Mouse (Mus musculus): ENCODE results near the gene Tmem235. TPM values are rescaled to one million over a fixed set of nuclear protein-coding genes. Genes with fewer than 3 reads are reported as not detected.

Gene Tmem235
- total and polyA plus RNA-seq, 3 experiments: not detected

DNA sequence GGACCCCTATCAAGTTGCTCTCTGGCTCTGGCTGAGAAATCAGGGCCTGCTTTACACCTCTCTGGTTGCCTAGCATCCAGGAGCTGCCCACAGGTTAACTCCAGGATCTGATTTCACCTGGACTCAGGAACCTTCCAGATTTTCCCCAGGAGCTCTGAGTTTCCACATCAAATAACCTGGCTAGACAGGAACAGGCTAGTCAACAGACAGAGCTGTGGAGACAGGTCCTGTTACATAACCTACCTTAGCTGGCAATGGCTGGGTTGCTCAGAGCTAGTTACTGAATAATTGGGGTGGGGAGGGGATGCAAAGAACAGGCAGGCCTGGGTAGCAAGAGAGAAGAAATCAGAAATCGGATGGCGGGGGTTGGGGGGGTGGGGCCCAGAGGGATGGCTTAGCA, 15.6 kb upstream of the Tmem235 start:
- H3K4me1 ChIP-seq (ENCODE audit: control insufficient read depth in 1 of 2, insufficient read depth in 2 of 2): peaks cover 13 to 30% of the 10 kb centered on the region in 2 experiments
- H3K9ac ChIP-seq (ENCODE audit: insufficient read depth, low read depth): no peak overlapping the region
- dilution Hi-C loops (cut with MboI; ENCODE audit: extremely low pct_ligation_motif_present, extremely low pct_unique_long_range_greater_than_20kb, low sequenced_read_pairs): no loop called here
- TF ChIP-seq RAD21 (IDR thresholded peaks at IDR 0.05; ENCODE audit: low read depth, low read length) (no peak), ZC3H11A (IDR thresholded peaks at IDR 0.05; ENCODE audit: low read depth, low read length) (no peak), POLR2A (IDR thresholded peaks at IDR 0.05; ENCODE audit: low read depth, low read length) (no peak), CHD2 (IDR thresholded peaks at IDR 0.05; ENCODE audit: low read length) (no peak), ZMIZ1 (IDR thresholded peaks at IDR 0.05; ENCODE audit: low read depth, low read length) (no peak), TBP (conservative IDR thresholded peaks at IDR 0.05; ENCODE audit: low read depth, low read length) (no peak), EP300 (IDR thresholded peaks at IDR 0.05; ENCODE audit: low read length) (no peak), NELFE (IDR thresholded peaks at IDR 0.05; ENCODE audit: low read depth, low read length) (no peak), USF1 (IDR thresholded peaks at IDR 0.05; ENCODE audit: low read depth, low read length) (no peak), MXI1 (IDR thresholded peaks at IDR 0.05; ENCODE audit: low read depth, low read length) (no peak), JUND (conservative IDR thresholded peaks at IDR 0.05; ENCODE audit: low read depth, low read length) (no peak), TCF12 (IDR thresholded peaks at IDR 0.05; ENCODE audit: low read depth, low read length) (no peak), SIN3A (IDR thresholded peaks at IDR 0.05; ENCODE audit: low read length) (no peak), KAT2A (IDR thresholded peaks at IDR 0.05; ENCODE audit: insufficient replicate concordance, low read length) (no peak), NRF1 (IDR thresholded peaks at IDR 0.05; ENCODE audit: low read depth, low read length) (no peak), ZKSCAN1 (IDR thresholded peaks at IDR 0.05; ENCODE audit: borderline replicate concordance, low read depth, low read length) (no peak), JUN (IDR thresholded peaks at IDR 0.05; ENCODE audit: insufficient read depth, low read depth, low read length) (no peak), ETS1 (conservative IDR thresholded peaks at IDR 0.05; ENCODE audit: low read depth, low read length) (no peak), GABPA (IDR thresholded peaks at IDR 0.05; ENCODE audit: insufficient replicate concordance, low read depth, low read length) (no peak), ZNF384 (IDR thresholded peaks at IDR 0.05; ENCODE audit: low read depth, low read length) (no peak)
- DNase-seq (ENCODE audit: extremely low read depth): no peak
- H3K27me3 ChIP-seq (replicated peaks): no peaks in the 10 kb centered on the region
- peaks cover 8% of the 10 kb centered on the region for H3K79me2 ChIP-seq (replicated peaks; ENCODE audit: control insufficient read depth, extremely low read depth, insufficient read depth, poor library complexity, severe bottlenecking)
- H3K4me3 ChIP-seq (replicated peaks in 1 of 3; ENCODE audit: low read depth in 2 of 3, low read length in 2 of 3, poor library complexity in 1 of 3): no peak overlapping the region
- H3K36me3 ChIP-seq (replicated peaks in 1 of 2; ENCODE audit: control insufficient read depth in 1 of 2, insufficient read depth in 1 of 2, low read length in 1 of 2): no peaks in the 10 kb centered on the region
- in situ Hi-C loops (cut with MboI; ENCODE audit: low pct_ligation_motif_present, low pct_unique_long_range_greater_than_20kb, low sequenced_read_pairs): no loop called here
- no peak overlapping the region for H3K27ac ChIP-seq (ENCODE audit: insufficient read depth, low read depth)
- no peaks in the 10 kb centered on the region for H3K9me3 ChIP-seq (replicated peaks; ENCODE audit: low read length)
- no peak overlapping the region for H3K4me2 ChIP-seq (ENCODE audit: insufficient read depth, low read depth, poor library complexity, severe bottlenecking)

GRCm38 (mm10) chr11:117845651-117846050, 14.9 kb upstream of the Tmem235 start:
- no peak for DNase-seq (ENCODE audit: extremely low read depth)
- dilution Hi-C loops (cut with MboI; ENCODE audit: extremely low pct_ligation_motif_present, extremely low pct_unique_long_range_greater_than_20kb, low sequenced_read_pairs) (no loop called here), in situ Hi-C loops (cut with MboI; ENCODE audit: low pct_ligation_motif_present, low pct_unique_long_range_greater_than_20kb, low sequenced_read_pairs) (no loop called here)
- Histone ChIP-seq H3K4me1 (ENCODE audit: control insufficient read depth in 1 of 2, insufficient read depth in 2 of 2) (peaks cover 17 to 36% of the 10 kb centered on the region in 2 experiments), H3K9me3 (replicated peaks; ENCODE audit: low read length) (no peaks in the 10 kb centered on the region), H3K27me3 (replicated peaks) (no peaks in the 10 kb centered on the region), H3K4me2 (ENCODE audit: insufficient read depth, low read depth, poor library complexity, severe bottlenecking) (no peak overlapping the region), H3K9ac (ENCODE audit: insufficient read depth, low read depth) (no peak overlapping the region), H3K79me2 (replicated peaks; ENCODE audit: control insufficient read depth, extremely low read depth, insufficient read depth, poor library complexity, severe bottlenecking) (peaks cover 15% of the 10 kb centered on the region), H3K4me3 (replicated peaks in 1 of 3; ENCODE audit: low read depth in 2 of 3, low read length in 2 of 3, poor library complexity in 1 of 3) (no peak overlapping the region), H3K27ac (ENCODE audit: insufficient read depth, low read depth) (no peak overlapping the region), H3K36me3 (replicated peaks in 1 of 2; ENCODE audit: control insufficient read depth in 1 of 2, insufficient read depth in 1 of 2, low read length in 1 of 2) (peaks cover 0 to 4% of the 10 kb centered on the region in 2 experiments)
- no peak for TF ChIP-seq ZNF384 (IDR thresholded peaks at IDR 0.05; ENCODE audit: low read depth, low read length)
- no peak for TF ChIP-seq NELFE (IDR thresholded peaks at IDR 0.05; ENCODE audit: low read depth, low read length)
- no peak for TF ChIP-seq ZKSCAN1 (IDR thresholded peaks at IDR 0.05; ENCODE audit: borderline replicate concordance, low read depth, low read length)
- no peak for TF ChIP-seq SMC3 (IDR thresholded peaks at IDR 0.05; ENCODE audit: low read depth, low read length)

Data from CH12.LX (cell line).